Mouse (Mus musculus): ENCODE data around the gene Agpat1. TPM values are rescaled to one million over a fixed set of nuclear protein-coding genes. Genes with fewer than 3 reads are reported as not detected.

Agpat1 gene
- polyA plus RNA-seq (2012; rRNA removed), result 891 and 908 TPM in 2 replicates

GRCm38 (mm10) chr17:34604061-34604508 lies at the start of gene Agpat1:
TSS of gene Agpat1 (plus strand) at chr17:34604262.
- H3K36me3 ChIP-seq (ENCODE audit: control insufficient read depth, insufficient read depth, low read length), result no peaks in the 10 kb centered on the region
- no peaks in the 10 kb centered on the region for H3K27me3 ChIP-seq (ENCODE audit: control insufficient read depth, insufficient read depth, low read length)
- TF ChIP-seq POLR2A (IDR thresholded peaks at IDR 0.05; ENCODE audit: control insufficient read depth, low read depth, low read length) (peak; percentile 98), CTCF (IDR thresholded peaks at IDR 0.05; ENCODE audit: control insufficient read depth, insufficient read depth, insufficient replicate concordance, low read depth, low read length) (no peak)
- peaks cover 10% of the 10 kb centered on the region for H3K4me1 ChIP-seq (ENCODE audit: control insufficient read depth, insufficient read depth, low read length)
- H3K4me3 ChIP-seq (ENCODE audit: control insufficient read depth, low read depth, low read length), result peak within 1 kb of the TSS; percentile 90
- peak within 1 kb of the TSS; percentile 97 for H3K27ac ChIP-seq (ENCODE audit: control insufficient read depth, insufficient read depth, low read depth, low read length)

DNA sequence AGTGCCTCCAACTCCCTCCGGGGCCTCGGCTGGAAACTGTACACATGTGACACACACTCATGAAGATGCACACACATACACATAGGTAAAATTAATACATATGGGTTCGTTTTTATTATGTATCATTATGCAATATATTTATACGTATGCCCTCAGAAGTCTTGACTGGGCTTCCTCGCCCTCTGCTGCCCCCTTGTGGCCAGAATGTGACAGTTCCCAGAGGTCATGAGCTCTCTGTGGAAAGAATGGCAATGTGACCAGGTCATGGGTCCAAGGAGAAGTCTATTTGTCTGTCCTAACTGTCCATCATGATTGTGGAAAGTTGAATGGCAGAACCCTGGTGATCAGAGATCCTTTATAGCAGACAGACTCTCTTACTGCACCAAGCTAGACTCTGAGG lies 48.6 kb upstream of the Agpat1 start:
- Histone ChIP-seq H3K4me1 (ENCODE audit: control insufficient read depth, insufficient read depth, low read length) (peaks cover 1% of the 10 kb centered on the region; the same call in 1 of the 2 replicates), H3K4me3 (ENCODE audit: control insufficient read depth, low read depth, low read length) (no peak overlapping the region), H3K27ac (ENCODE audit: control insufficient read depth, insufficient read depth, low read depth, low read length) (no peak overlapping the region), H3K27me3 (ENCODE audit: control insufficient read depth, insufficient read depth, low read length) (no peaks in the 10 kb centered on the region), H3K36me3 (ENCODE audit: control insufficient read depth, insufficient read depth, low read length) (no peaks in the 10 kb centered on the region)
- TF ChIP-seq POLR2A (IDR thresholded peaks at IDR 0.05; ENCODE audit: control insufficient read depth, low read depth, low read length) (no peak), CTCF (IDR thresholded peaks at IDR 0.05; ENCODE audit: control insufficient read depth, insufficient read depth, insufficient replicate concordance, low read depth, low read length) (peak; percentile 93; the same call in 1 of the 2 replicates)

GRCm38 (mm10) chr17:34556406-34556805 lies 47.7 kb upstream of the Agpat1 start:
- Histone ChIP-seq H3K4me1 (ENCODE audit: control insufficient read depth, insufficient read depth, low read length) (peaks cover 3% of the 10 kb centered on the region), H3K27me3 (ENCODE audit: control insufficient read depth, insufficient read depth, low read length) (no peaks in the 10 kb centered on the region), H3K4me3 (ENCODE audit: control insufficient read depth, low read depth, low read length) (no peak overlapping the region), H3K27ac (ENCODE audit: control insufficient read depth, insufficient read depth, low read depth, low read length) (no peak overlapping the region), H3K36me3 (ENCODE audit: control insufficient read depth, insufficient read depth, low read length) (no peaks in the 10 kb centered on the region)
- no peak for TF ChIP-seq CTCF (IDR thresholded peaks at IDR 0.05; ENCODE audit: control insufficient read depth, insufficient read depth, insufficient replicate concordance, low read depth, low read length)
- TF ChIP-seq POLR2A (IDR thresholded peaks at IDR 0.05; ENCODE audit: control insufficient read depth, low read depth, low read length), result no peak

GRCm38 (mm10) chr17:34557411-34557810 lies 46.7 kb upstream of the Agpat1 start:
- TF ChIP-seq CTCF (IDR thresholded peaks at IDR 0.05; ENCODE audit: control insufficient read depth, insufficient read depth, insufficient replicate concordance, low read depth, low read length) (no peak), POLR2A (IDR thresholded peaks at IDR 0.05; ENCODE audit: control insufficient read depth, low read depth, low read length) (no peak)
- no peaks in the 10 kb centered on the region for H3K27me3 ChIP-seq (ENCODE audit: control insufficient read depth, insufficient read depth, low read length)
- H3K27ac ChIP-seq (ENCODE audit: control insufficient read depth, insufficient read depth, low read depth, low read length), result no peak overlapping the region
- no peaks in the 10 kb centered on the region for H3K36me3 ChIP-seq (ENCODE audit: control insufficient read depth, insufficient read depth, low read length)
- H3K4me1 ChIP-seq (ENCODE audit: control insufficient read depth, insufficient read depth, low read length), result peaks cover 4% of the 10 kb centered on the region
- no peak overlapping the region for H3K4me3 ChIP-seq (ENCODE audit: control insufficient read depth, low read depth, low read length)

- H3K36me3 ChIP-seq (ENCODE audit: control insufficient read depth, insufficient read depth, low read length), result no peaks in the 10 kb centered on the region
- H3K27ac ChIP-seq (ENCODE audit: control insufficient read depth, insufficient read depth, low read depth, low read length), result no peak overlapping the region
- no peak for TF ChIP-seq POLR2A (IDR thresholded peaks at IDR 0.05; ENCODE audit: control insufficient read depth, low read depth, low read length)
- no peak for TF ChIP-seq CTCF (IDR thresholded peaks at IDR 0.05; ENCODE audit: control insufficient read depth, insufficient read depth, insufficient replicate concordance, low read depth, low read length)
- no peak overlapping the region for H3K4me3 ChIP-seq (ENCODE audit: control insufficient read depth, low read depth, low read length)
- no peaks in the 10 kb centered on the region for H3K27me3 ChIP-seq (ENCODE audit: control insufficient read depth, insufficient read depth, low read length)
- peaks cover 7% of the 10 kb centered on the region for H3K4me1 ChIP-seq (ENCODE audit: control insufficient read depth, insufficient read depth, low read length)
Observed at GRCm38 (mm10) chr17:34559116-34559515, 44.9 kb upstream of the Agpat1 start.

GRCm38 (mm10) chr17:34559895-34560294 lies 44.2 kb upstream of the Agpat1 start:
- no peak overlapping the region for H3K4me3 ChIP-seq (ENCODE audit: control insufficient read depth, low read depth, low read length)
- no peaks in the 10 kb centered on the region for H3K36me3 ChIP-seq (ENCODE audit: control insufficient read depth, insufficient read depth, low read length)
- H3K4me1 ChIP-seq (ENCODE audit: control insufficient read depth, insufficient read depth, low read length), result peaks cover 7% of the 10 kb centered on the region
- TF ChIP-seq CTCF (IDR thresholded peaks at IDR 0.05; ENCODE audit: control insufficient read depth, insufficient read depth, insufficient replicate concordance, low read depth, low read length) (no peak), POLR2A (IDR thresholded peaks at IDR 0.05; ENCODE audit: control insufficient read depth, low read depth, low read length) (no peak)
- no peak overlapping the region for H3K27ac ChIP-seq (ENCODE audit: control insufficient read depth, insufficient read depth, low read depth, low read length)
- no peaks in the 10 kb centered on the region for H3K27me3 ChIP-seq (ENCODE audit: control insufficient read depth, insufficient read depth, low read length)

GRCm38 (mm10) chr17:34560438-34560837 lies 43.6 kb upstream of the Agpat1 start:
- TF ChIP-seq CTCF (IDR thresholded peaks at IDR 0.05; ENCODE audit: control insufficient read depth, insufficient read depth, insufficient replicate concordance, low read depth, low read length) (no peak), POLR2A (IDR thresholded peaks at IDR 0.05; ENCODE audit: control insufficient read depth, low read depth, low read length) (no peak)
- no peaks in the 10 kb centered on the region for H3K36me3 ChIP-seq (ENCODE audit: control insufficient read depth, insufficient read depth, low read length)
- H3K4me1 ChIP-seq (ENCODE audit: control insufficient read depth, insufficient read depth, low read length), result peaks cover 7% of the 10 kb centered on the region
- H3K27me3 ChIP-seq (ENCODE audit: control insufficient read depth, insufficient read depth, low read length), result no peaks in the 10 kb centered on the region
- no peak overlapping the region for H3K27ac ChIP-seq (ENCODE audit: control insufficient read depth, insufficient read depth, low read depth, low read length)
- no peak overlapping the region for H3K4me3 ChIP-seq (ENCODE audit: control insufficient read depth, low read depth, low read length)

GRCm38 (mm10) chr17:34561200-34561599 lies 42.9 kb upstream of the Agpat1 start:
- Histone ChIP-seq H3K4me1 (ENCODE audit: control insufficient read depth, insufficient read depth, low read length) (peaks cover 7% of the 10 kb centered on the region), H3K27me3 (ENCODE audit: control insufficient read depth, insufficient read depth, low read length) (no peaks in the 10 kb centered on the region), H3K4me3 (ENCODE audit: control insufficient read depth, low read depth, low read length) (no peak overlapping the region), H3K36me3 (ENCODE audit: control insufficient read depth, insufficient read depth, low read length) (no peaks in the 10 kb centered on the region), H3K27ac (ENCODE audit: control insufficient read depth, insufficient read depth, low read depth, low read length) (no peak overlapping the region)
- TF ChIP-seq CTCF (IDR thresholded peaks at IDR 0.05; ENCODE audit: control insufficient read depth, insufficient read depth, insufficient replicate concordance, low read depth, low read length), result no peak
